Mouse (Mus musculus) midbrain, embryonic 16.5 days (tissue): Measurements from ENCODE around the gene Tcp10b. TPM values are rescaled to one million over a fixed set of nuclear protein-coding genes. Genes with fewer than 3 reads are reported as not detected.
"Not testable (repeated sequence)": the region's sequence is repeated elsewhere in the genome, so short reads cannot be mapped to it uniquely, and the experiment has no call there.

ENCODE experiments used
- ATAC-seq: fragments of 200-750 bp; cut with Nextera tagmentation; 2 replicates; pipeline ENCODE4 v1.8.0; 2017; ENCODE audit warnings: moderate TSS enrichment
- H3K27ac ChIP-seq: fragments of 300-500 bp; sonication (generic); 2 replicates; pipeline ENCODE4 v1.5.1; 2014; ENCODE audit warnings: mild to moderate bottlenecking, low read length, mixed read lengths
- H3K27me3 ChIP-seq: fragments of 300-500 bp; sonication (generic); 2 replicates; pipeline ENCODE4 v1.6.1; 2014; ENCODE audit warnings: low read depth, low read length, mixed read lengths; ENCODE audit not compliant: control insufficient read depth, insufficient read depth
- H3K36me3 ChIP-seq: fragments of 300-500 bp; sonication (generic); 2 replicates; pipeline ENCODE4 v1.6.1; 2014; ENCODE audit warnings: mild to moderate bottlenecking, low read length, moderate library complexity, mixed read lengths; ENCODE audit not compliant: control insufficient read depth, insufficient read depth
- H3K4me1 ChIP-seq: fragments of 300-500 bp; sonication (generic); 2 replicates; pipeline ENCODE4 v1.6.1; 2014; ENCODE audit warnings: mild to moderate bottlenecking, low read length, mixed read lengths; ENCODE audit not compliant: control insufficient read depth, insufficient read depth
- H3K4me2 ChIP-seq: fragments of 300-500 bp; sonication (generic); 2 replicates; pipeline ENCODE4 v1.6.1; 2014; ENCODE audit warnings: mild to moderate bottlenecking, low read length, mixed read lengths
- H3K4me3 ChIP-seq: fragments of 300-500 bp; sonication (generic); 2 replicates; pipeline ENCODE4 v1.5.1; 2014; ENCODE audit warnings: low read depth, mild to moderate bottlenecking, low read length, moderate library complexity, mixed read lengths
- H3K9ac ChIP-seq: fragments of 300-500 bp; sonication (generic); 2 replicates; pipeline ENCODE4 v1.6.1; 2014; ENCODE audit warnings: low read depth, low read length, mixed read lengths
- H3K9me3 ChIP-seq: fragments of 300-500 bp; sonication (generic); replicated peaks from 2 replicates; pipeline ENCODE4 v1.6.1; 2014; ENCODE audit warnings: mild to moderate bottlenecking, low read length, mixed read lengths; ENCODE audit not compliant: control insufficient read depth, poor library complexity, severe bottlenecking
- WGBS: fragments of 180-500 bp; shearing (Covaris S2); extraction: QIAGEN DNeasy Blood & Tissue Kit; methylation state at CpG from one replicate; pipeline ENCODE4 v1.1.7; 2014; 5-methylcytosine and 5-hydroxymethylcytosine counted together
- polyA plus RNA-seq: library from polyadenylated mRNA; unstranded; fragments of >200 nt; fragmentation: Nextera tagmentation; extraction: Ambion mirVana; gene quantifications from 2 replicates; pipeline ENCODE4 v1.2.1, GENCODE M21; 2015

Gene Tcp10b
- 0.30 TPM in 1 of 2 replicates, not detected in the other for polyA plus RNA-seq

DNA sequence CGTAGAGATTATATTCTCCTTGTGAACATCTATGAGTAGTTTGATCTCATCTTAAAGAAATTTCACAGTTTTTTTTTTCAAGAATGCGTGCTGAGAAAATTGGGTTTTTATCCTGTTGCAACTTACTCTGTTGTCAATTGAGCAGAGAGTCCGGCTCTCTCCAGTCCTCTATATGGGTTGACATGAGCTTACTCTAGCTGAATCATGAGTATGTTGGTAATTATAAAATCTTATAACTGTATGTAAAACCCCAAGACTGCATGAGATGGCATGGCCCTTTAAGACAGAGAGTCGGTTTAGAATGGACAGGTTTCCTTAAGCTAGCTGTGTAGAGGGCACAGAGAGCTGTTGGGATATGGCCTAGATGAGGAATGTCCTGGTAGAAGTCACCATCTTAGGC, at the start of gene Tcp10b:
Tcp10b (plus strand) TSS at position 301 of the 400 bp plus-strand sequence.
- not testable (repeated sequence) for H3K4me1 ChIP-seq, H3K27me3 ChIP-seq, H3K9ac ChIP-seq, H3K27ac ChIP-seq, H3K9me3 ChIP-seq, H3K4me2 ChIP-seq, ATAC-seq, H3K4me3 ChIP-seq, H3K36me3 ChIP-seq
- 86% methylated on average over 4 of the region's 4 CpGs for WGBS

- Histone ChIP-seq H3K27ac (no peak overlapping the region), H3K36me3 (peaks cover 17% of the 10 kb centered on the region), H3K4me1 (peaks cover 14% of the 10 kb centered on the region), H3K4me3 (no peak overlapping the region), H3K9ac (no peak overlapping the region), H3K4me2 (no peak overlapping the region), H3K27me3 (no peaks in the 10 kb centered on the region), H3K9me3 (no peaks in the 10 kb centered on the region)
- no peak for ATAC-seq
- 64% methylated on average over 3 of the region's 3 CpGs for WGBS
Measured at GRCm38 (mm10) chr17:13013316-13013715, 47.6 kb upstream of the Tcp10b start.

GRCm38 (mm10) chr17:13036627-13037192, 24.2 kb upstream of the Tcp10b start:
- not testable (repeated sequence) for H3K27ac ChIP-seq, H3K4me2 ChIP-seq, H3K9ac ChIP-seq, H3K27me3 ChIP-seq, H3K4me1 ChIP-seq, H3K36me3 ChIP-seq, H3K4me3 ChIP-seq, ATAC-seq, H3K9me3 ChIP-seq
- 85% methylated on average over 3 of the region's 12 CpGs for WGBS

- H3K4me3 ChIP-seq, H3K27ac ChIP-seq, H3K9me3 ChIP-seq, H3K27me3 ChIP-seq, H3K4me2 ChIP-seq, H3K9ac ChIP-seq, H3K4me1 ChIP-seq, H3K36me3 ChIP-seq: not testable (repeated sequence)
- peak; percentile 94 for ATAC-seq
- WGBS, result 5% methylated on average over 3 of the region's 4 CpGs
Measured at GRCm38 (mm10) chr17:13043846-13044673, 16.8 kb upstream of the Tcp10b start.

DNA sequence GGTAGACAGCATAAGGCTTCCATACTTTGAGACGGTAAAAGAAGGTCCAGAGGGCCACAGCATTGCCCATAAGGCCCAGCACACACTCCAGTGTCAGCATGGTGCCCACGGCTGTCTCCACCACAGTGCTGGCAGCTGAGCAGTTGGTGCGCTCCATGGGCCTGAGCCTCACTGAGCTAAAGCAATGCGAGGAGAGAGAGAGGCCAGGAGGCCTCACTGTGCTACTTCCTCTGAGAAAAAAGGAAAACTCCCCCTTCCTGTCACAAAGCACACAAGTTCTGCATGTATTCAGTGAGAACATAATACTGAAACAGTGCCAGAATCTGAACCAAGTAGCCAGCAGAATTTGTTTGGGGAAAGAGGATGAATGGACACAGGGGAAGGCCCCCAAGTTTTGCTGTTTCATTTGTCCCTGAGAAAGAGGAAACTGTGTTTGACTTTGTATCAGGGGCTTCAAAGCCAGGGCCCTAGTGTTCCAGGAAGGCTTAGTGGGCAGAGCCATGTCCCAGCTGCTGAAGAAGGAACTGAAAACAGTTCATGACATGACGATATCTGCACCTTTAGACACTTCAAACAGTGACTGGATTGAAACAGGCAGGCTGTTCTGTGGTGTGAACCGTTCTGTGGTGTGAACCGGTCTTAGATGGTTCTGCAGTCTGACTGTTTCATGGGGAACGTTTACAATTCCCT, 8.6 kb upstream of the Tcp10b start, which contains the start of gene Gpr31b:
Gpr31b (minus strand) TSS at position 173 of the 690 bp plus-strand sequence.
- not testable (repeated sequence) for H3K4me3 ChIP-seq, H3K9me3 ChIP-seq, H3K9ac ChIP-seq, ATAC-seq, H3K4me1 ChIP-seq, H3K27ac ChIP-seq, H3K36me3 ChIP-seq, H3K27me3 ChIP-seq, H3K4me2 ChIP-seq
- no CpG with 5 or more reads among the region's 8 CpGs for WGBS

DNA sequence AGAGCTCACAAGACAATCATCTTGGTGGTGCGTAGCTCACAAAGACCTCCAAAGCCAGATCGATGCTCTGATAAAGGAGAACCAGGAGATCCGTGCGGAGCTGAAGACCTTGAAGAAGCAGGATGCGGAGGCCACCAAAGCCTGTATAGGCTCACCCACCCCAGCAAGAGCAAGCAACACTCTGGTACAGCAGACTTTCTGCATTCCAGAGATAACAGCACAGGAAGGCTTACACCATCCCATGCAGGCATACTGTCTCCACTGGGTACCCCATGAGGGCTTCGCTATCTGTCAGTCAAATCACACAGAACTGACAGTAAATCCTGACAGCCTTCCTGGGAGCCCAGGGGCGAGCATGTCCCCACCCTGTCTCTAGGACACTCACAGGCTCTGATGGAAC, 2.0 kb downstream of the Tcp10b start:
- not testable (repeated sequence) for H3K9ac ChIP-seq, H3K36me3 ChIP-seq, H3K4me2 ChIP-seq, H3K4me1 ChIP-seq, H3K9me3 ChIP-seq, H3K27ac ChIP-seq, ATAC-seq, H3K4me3 ChIP-seq, H3K27me3 ChIP-seq
- WGBS, result 97% methylated on average over 2 of the region's 7 CpGs

- not testable (repeated sequence) for H3K36me3 ChIP-seq, ATAC-seq, H3K27ac ChIP-seq, H3K9me3 ChIP-seq, H3K4me2 ChIP-seq, H3K9ac ChIP-seq, H3K4me1 ChIP-seq, H3K27me3 ChIP-seq, H3K4me3 ChIP-seq
- WGBS, result no CpG with 5 or more reads among the region's 4 CpGs
Measured at GRCm38 (mm10) chr17:13067864-13068385, 7.0 kb downstream of the Tcp10b start.

- H3K9me3 ChIP-seq, H3K36me3 ChIP-seq, H3K4me2 ChIP-seq, H3K27me3 ChIP-seq, H3K9ac ChIP-seq, H3K4me1 ChIP-seq, H3K4me3 ChIP-seq, H3K27ac ChIP-seq, ATAC-seq: not testable (repeated sequence)
- 80% methylated on average over 3 of the region's 5 CpGs for WGBS
Measured at GRCm38 (mm10) chr17:13069227-13069626, 8.3 kb downstream of the Tcp10b start.

GRCm38 (mm10) chr17:13091510-13091909, 30.6 kb downstream of the Tcp10b start:
- not testable (repeated sequence) for H3K4me1 ChIP-seq, H3K36me3 ChIP-seq, H3K9ac ChIP-seq, H3K4me3 ChIP-seq, ATAC-seq, H3K9me3 ChIP-seq, H3K27ac ChIP-seq, H3K4me2 ChIP-seq, H3K27me3 ChIP-seq
- 100% methylated on average over 1 of the region's 1 CpGs for WGBS
